Mouse (Mus musculus) spleen, adult 2 months (tissue): Measurements from ENCODE around the gene Lpcat3. TPM values are rescaled to one million over a fixed set of nuclear protein-coding genes. Genes with fewer than 3 reads are reported as not detected.

Experiments used
- DNase-seq, 2 experiments: peaks; one replicate each; pipeline versions ENCODE4 v3.0.0 to v3.0.0-alpha.2; 2012 to 2021; ENCODE audit warnings: low spot score in 2 of 2, low read depth in 1 of 2
- H3K27ac ChIP-seq: fragments of 200-500 bp; 2 replicates; pipeline ENCODE4 v1.5.1; 2012; ENCODE audit warnings: low read length, inconsistent platforms; ENCODE audit not compliant: insufficient read depth
- H3K27me3 ChIP-seq: fragments of 200-500 bp; 2 replicates; pipeline ENCODE4 v1.6.1; 2012; ENCODE audit warnings: mild to moderate bottlenecking, moderate library complexity, low read length, inconsistent platforms; ENCODE audit not compliant: control insufficient read depth, insufficient read depth
- H3K36me3 ChIP-seq: fragments of 200-500 bp; 2 replicates; pipeline ENCODE4 v1.6.1; 2012; ENCODE audit warnings: mild to moderate bottlenecking, low read length, inconsistent platforms; ENCODE audit not compliant: control insufficient read depth, insufficient read depth
- H3K4me1 ChIP-seq: fragments of 200-500 bp; 2 replicates; pipeline ENCODE4 v1.6.1; 2011; ENCODE audit warnings: inconsistent platforms; ENCODE audit not compliant: control insufficient read depth, insufficient read depth, insufficient read length
- H3K4me3 ChIP-seq: fragments of 200-500 bp; 2 replicates; pipeline ENCODE4 v1.5.1; 2011; ENCODE audit warnings: mild to moderate bottlenecking, inconsistent platforms; ENCODE audit not compliant: insufficient read depth, insufficient read length; ENCODE audit errors: extremely low read depth
- CTCF ChIP-seq: fragments of 200-500 bp; IDR thresholded peaks from 2 replicates; pipeline ENCODE4 v1.5.1; 2011; ENCODE audit warnings: mild to moderate bottlenecking, inconsistent platforms; ENCODE audit not compliant: insufficient read depth, insufficient read length, insufficient replicate concordance; ENCODE audit errors: extremely low read depth
- POLR2A ChIP-seq: fragments of 200-500 bp; IDR thresholded peaks from 2 replicates; pipeline ENCODE4 v1.6.1; 2011; ENCODE audit warnings: low read depth, low read length, inconsistent platforms
- WGBS: fragments of 180-500 bp; shearing (Covaris S2); methylation state at CpG from one replicate; pipeline ENCODE4 v1.1.7; 2018; 5-methylcytosine and 5-hydroxymethylcytosine counted together
- polyA plus RNA-seq: library from polyadenylated mRNA; depleted of rRNA; stranded (reverse); fragments of >200 nt; gene quantifications from 2 replicates; pipeline ENCODE4 v1.2.3, GENCODE M21; 2012

Lpcat3 gene
- polyA plus RNA-seq, 1 experiment: 65.1 TPM

- TF ChIP-seq CTCF (no peak), POLR2A (no peak)
- peak overlapping the region; percentile 77 for H3K27ac ChIP-seq
- no peaks in the 10 kb centered on the region for H3K36me3 ChIP-seq
- H3K4me3 ChIP-seq: no peak overlapping the region
- H3K4me1 ChIP-seq: peaks cover 13% of the 10 kb centered on the region
- DNase-seq: no peak
- H3K27me3 ChIP-seq: no peaks in the 10 kb centered on the region
- WGBS: 45% methylated on average over 8 of the region's 8 CpGs
Measured at GRCm38 (mm10) chr6:124688151-124688758, 25.4 kb downstream of the Lpcat3 start.

DNA sequence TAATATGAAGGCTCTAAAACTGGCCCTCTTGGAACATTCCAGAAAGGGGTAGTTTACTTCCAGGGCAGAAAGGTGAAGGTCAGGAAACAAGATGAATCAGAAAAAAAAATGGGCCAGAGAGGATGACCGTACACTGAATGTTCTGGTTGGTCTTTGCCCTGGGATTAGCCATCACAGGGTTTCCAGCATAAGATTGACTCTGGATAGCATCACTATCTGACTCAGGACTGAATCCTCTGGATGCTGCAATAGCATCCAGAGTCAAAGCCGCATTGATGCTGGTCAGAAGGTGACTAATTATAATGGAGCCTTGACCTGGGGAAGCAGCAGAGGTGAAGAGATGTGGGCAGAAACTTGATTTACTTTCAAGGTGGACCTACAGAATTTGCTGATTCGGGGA is 26.2 kb downstream of the Lpcat3 start:
- TF ChIP-seq POLR2A (no peak), CTCF (no peak)
- Histone ChIP-seq H3K4me1 (peaks cover 13% of the 10 kb centered on the region), H3K36me3 (no peaks in the 10 kb centered on the region), H3K27me3 (no peaks in the 10 kb centered on the region), H3K4me3 (no peak overlapping the region), H3K27ac (no peak overlapping the region)
- no peak for DNase-seq
- 94% methylated on average over 3 of the region's 3 CpGs for WGBS

DNA sequence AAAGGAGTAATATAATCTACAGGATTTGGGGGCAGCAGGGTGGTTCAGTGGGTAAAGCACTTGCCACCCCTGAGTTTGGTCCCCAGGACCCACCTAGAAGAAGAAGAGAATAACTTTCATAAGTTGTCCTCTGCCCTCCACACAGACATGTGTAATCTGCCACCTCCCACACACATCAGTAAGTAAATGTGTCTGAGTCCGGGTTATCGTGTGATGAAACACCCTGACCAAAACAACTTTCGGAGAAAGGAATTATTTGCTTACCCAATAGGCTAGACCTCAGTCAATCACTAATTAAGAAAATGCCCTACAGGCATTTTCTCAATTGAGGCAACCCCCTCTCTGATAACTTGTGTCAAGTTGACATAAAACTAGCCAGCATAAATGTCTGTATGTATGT is 27.7 kb downstream of the Lpcat3 start:
- DNase-seq: no peak
- WGBS: 97% methylated on average over 3 of the region's 3 CpGs
- H3K4me1 ChIP-seq: peaks cover 11% of the 10 kb centered on the region; the same call in 1 of the 2 replicates
- no peaks in the 10 kb centered on the region for H3K36me3 ChIP-seq
- no peak overlapping the region for H3K4me3 ChIP-seq
- H3K27ac ChIP-seq: no peak overlapping the region
- no peaks in the 10 kb centered on the region for H3K27me3 ChIP-seq
- no peak for TF ChIP-seq POLR2A
- TF ChIP-seq CTCF: no peak

DNA sequence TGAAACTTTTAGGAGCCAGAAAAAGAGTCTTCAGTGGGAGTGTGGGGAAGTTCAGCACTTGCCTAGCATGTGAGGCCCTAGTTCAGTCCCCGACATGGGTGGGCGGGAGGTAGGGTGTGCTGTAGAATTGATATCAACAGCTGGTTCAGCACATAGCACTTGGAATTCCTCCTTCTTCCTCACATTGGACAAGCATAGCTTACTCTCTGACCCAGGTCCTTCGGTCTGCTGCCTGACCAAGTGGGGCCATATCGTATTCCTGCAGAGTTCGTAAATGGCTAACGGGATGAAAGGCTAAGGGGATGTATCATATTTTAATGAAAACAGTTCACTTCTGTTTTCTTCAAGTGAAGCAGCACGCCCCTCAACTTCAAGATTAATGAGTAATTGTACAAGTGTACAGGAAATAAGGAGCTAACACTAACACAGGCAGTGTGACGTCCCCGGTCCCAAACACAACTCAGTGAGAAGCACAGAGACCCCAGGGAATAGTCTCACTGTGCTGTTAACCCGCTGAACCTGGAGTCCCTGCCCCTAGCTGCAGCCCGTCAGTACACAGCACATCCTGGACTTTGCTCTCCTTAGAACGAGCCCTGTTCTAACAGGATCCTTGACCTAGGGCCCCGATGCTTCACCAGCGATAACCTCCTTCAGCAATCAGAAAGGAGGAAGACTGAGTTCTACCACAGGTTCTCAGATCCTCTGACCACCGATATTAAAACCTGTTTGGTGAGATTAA is 30.6 kb downstream of the Lpcat3 start:
- H3K4me3 ChIP-seq: no peak overlapping the region
- WGBS: 64% methylated on average over 15 of the region's 15 CpGs
- TF ChIP-seq POLR2A (no peak), CTCF (no peak)
- H3K36me3 ChIP-seq: 0 out of 2 replicates have a peak, but pooled peaks cover 1% of the 10 kb centered on the region
- no peak for DNase-seq
- H3K4me1 ChIP-seq: peaks cover 3% of the 10 kb centered on the region; the same call in 1 of the 2 replicates
- H3K27ac ChIP-seq: peak overlapping the region; percentile 39; the same call in 1 of the 2 replicates
- H3K27me3 ChIP-seq: no peaks in the 10 kb centered on the region

DNA sequence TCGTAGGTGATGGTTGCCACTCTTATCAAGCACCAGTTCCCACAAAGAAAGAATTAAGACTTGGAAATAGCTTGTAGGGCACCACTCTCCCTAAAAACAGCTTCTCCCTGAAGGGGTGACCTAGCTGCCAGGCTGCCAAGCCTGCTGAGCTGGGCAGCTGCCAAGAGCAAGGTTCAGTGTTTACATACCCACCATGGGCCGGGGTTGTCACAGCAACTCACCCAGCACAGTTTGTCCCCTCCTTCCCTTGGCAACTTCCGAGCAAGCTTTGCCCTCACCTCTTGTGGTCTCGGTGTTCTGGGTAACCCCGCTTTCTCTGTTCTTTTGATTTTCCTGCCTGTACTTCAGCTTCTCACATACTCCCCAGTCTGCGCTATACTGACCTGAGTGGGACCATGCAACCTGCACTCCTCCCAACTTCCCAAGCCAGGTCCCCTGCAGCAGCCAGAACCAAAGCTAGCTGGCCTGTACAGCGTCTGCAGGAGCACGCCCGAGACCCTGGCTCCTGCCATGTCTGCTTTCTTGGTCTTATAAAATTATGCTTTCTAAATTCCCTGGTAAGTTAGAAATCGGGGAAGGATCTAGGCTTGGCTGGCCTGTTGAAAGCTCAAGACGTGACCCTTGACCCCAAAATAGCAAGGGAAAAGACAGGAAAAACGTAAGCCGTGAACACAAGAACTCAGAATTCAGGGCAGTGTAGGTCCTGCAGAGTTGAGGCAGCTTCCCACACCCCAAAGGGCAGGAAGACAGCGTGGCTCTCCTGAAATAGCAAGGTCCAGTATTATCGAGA is 31.5 kb downstream of the Lpcat3 start:
- peak in 1 of 2 experiments; percentile 31 for DNase-seq
- WGBS: 62% methylated on average over 15 of the region's 15 CpGs

GRCm38 (mm10) chr6:124696441-124697150 is 33.8 kb downstream of the Lpcat3 start:
- 91% methylated on average over 7 of the region's 7 CpGs for WGBS
- H3K27ac ChIP-seq: no peak overlapping the region
- TF ChIP-seq POLR2A: no peak
- TF ChIP-seq CTCF: no peak
- H3K4me1 ChIP-seq: no peaks in the 10 kb centered on the region; the same call in 1 of the 2 replicates
- H3K27me3 ChIP-seq: no peaks in the 10 kb centered on the region
- no peak overlapping the region for H3K4me3 ChIP-seq
- 0 out of 2 replicates have a peak, but pooled peaks cover 1% of the 10 kb centered on the region for H3K36me3 ChIP-seq
- DNase-seq: no peak

More for the DNA sequence above, 31.5 kb downstream of the Lpcat3 start:
- Histone ChIP-seq H3K4me3 (no peak overlapping the region), H3K27me3 (no peaks in the 10 kb centered on the region), H3K36me3 (0 out of 2 replicates have a peak, but pooled peaks cover 1% of the 10 kb centered on the region), H3K27ac (peak overlapping the region; percentile 44), H3K4me1 (no peaks in the 10 kb centered on the region; the same call in 1 of the 2 replicates)
- TF ChIP-seq POLR2A (no peak), CTCF (no peak)
